Comparison of ENCODE assay signal across 12 mouse cellular contexts in genomic region chr3:51178158-51178557, GRCm38 (mm10). TPM values are rescaled to one million over a fixed set of nuclear protein-coding genes. Genes with fewer than 3 reads are reported as not detected.
A peak's percentile ranks its signal among the peaks of the same experiment; 100 is the strongest.
DNase-seq lines count a peak whose midpoint lies in the region; ATAC-seq and TF ChIP-seq lines count a peak whose summit lies in the region.
"Had no signal": no experiment of that assay in that cellular context is flagged by ENCODE, and none has a peak within 500 bp of the region (broad histone marks: within the 10 kb centered on the region; RNA-seq: fewer than 3 reads in every experiment).

No protein-coding gene starts in this region.

- no peaks in the 10 kb centered on the region; the same call in 1 of the 2 replicates for H3K27me3 ChIP-seq in cerebellum, adult 2 months (ENCODE audit: control insufficient read depth, insufficient read depth, low read length)
- no peaks in the 10 kb centered on the region for H3K27me3 ChIP-seq in hindbrain, embryonic 14.5 days (ENCODE audit: control insufficient read depth, insufficient read depth, low read length)
- H3K27me3 ChIP-seq in hindbrain, embryonic 12.5 days, result no peaks in the 10 kb centered on the region
- no peaks in the 10 kb centered on the region for H3K27me3 ChIP-seq in midbrain, embryonic 14.5 days (ENCODE audit: control insufficient read depth, insufficient read depth, low read length)
- H3K27me3 ChIP-seq in midbrain, embryonic 15.5 days (replicated peaks), result no peaks in the 10 kb centered on the region
- H3K27me3 ChIP-seq: forebrain, embryonic 13.5 days; neural tube, embryonic 15.5 days had no signal

- no peak overlapping the region for H3K27ac ChIP-seq in cerebellum, adult 2 months (ENCODE audit: insufficient read depth, low read length)
- H3K27ac ChIP-seq in hindbrain, embryonic 14.5 days, result no peak overlapping the region
- no peak overlapping the region for H3K27ac ChIP-seq in hindbrain, embryonic 12.5 days
- no peak overlapping the region for H3K27ac ChIP-seq in midbrain, embryonic 14.5 days (replicated peaks; ENCODE audit: low read depth, low read length)
- H3K27ac ChIP-seq in midbrain, embryonic 15.5 days, result no peak overlapping the region
- H3K27ac ChIP-seq: forebrain, embryonic 13.5 days; neural tube, embryonic 15.5 days had no signal

- H3K4me1 ChIP-seq in cerebellum, adult 2 months (ENCODE audit: control insufficient read depth, insufficient read depth, low read length), result no peaks in the 10 kb centered on the region
- no peaks in the 10 kb centered on the region for H3K4me1 ChIP-seq in hindbrain, embryonic 14.5 days (replicated peaks; ENCODE audit: control insufficient read depth, insufficient read depth, low read length)
- H3K4me1 ChIP-seq in hindbrain, embryonic 12.5 days, result no peaks in the 10 kb centered on the region
- H3K4me1 ChIP-seq in midbrain, embryonic 14.5 days (ENCODE audit: control insufficient read depth, insufficient read depth, low read length), result no peaks in the 10 kb centered on the region
- no peaks in the 10 kb centered on the region for H3K4me1 ChIP-seq in midbrain, embryonic 15.5 days
- H3K4me1 ChIP-seq: forebrain, embryonic 13.5 days had no signal

- no peak overlapping the region for H3K9ac ChIP-seq in hindbrain, embryonic 14.5 days
- no peak overlapping the region for H3K9ac ChIP-seq in hindbrain, embryonic 12.5 days
- no peak overlapping the region for H3K9ac ChIP-seq in midbrain, embryonic 14.5 days (replicated peaks; ENCODE audit: low read length)
- H3K9ac ChIP-seq in midbrain, embryonic 15.5 days, result no peak overlapping the region
- H3K9ac ChIP-seq: forebrain, embryonic 13.5 days; neural tube, embryonic 15.5 days had no signal

- peak; percentile 49 to 57 for DNase-seq in cerebellum, postnatal 10 days
- no peak for DNase-seq in cerebellum, adult 2 months
- peak; percentile 64 for DNase-seq in hindbrain, embryonic 14.5 days (ENCODE audit: low spot score)
- DNase-seq in midbrain, embryonic 14.5 days, result peak; percentile 64
- DNase-seq in retina, embryonic 14.5 days (ENCODE audit: low spot score), result peak; percentile 47
- DNase-seq in urinary bladder, adult 2 months (ENCODE audit: low spot score), result no peak
- DNase-seq: heart, postnatal 14 days; kidney, adult 18-20 months had no signal

- no peak for ATAC-seq in hindbrain, embryonic 14.5 days (ENCODE audit: low FRiP score)
- ATAC-seq in hindbrain, embryonic 12.5 days (ENCODE audit: low FRiP score), result no peak
- no peak for ATAC-seq in midbrain, embryonic 14.5 days (ENCODE audit: low FRiP score, low TSS enrichment)
- ATAC-seq in midbrain, embryonic 15.5 days (replicated peaks), result no peak
- ATAC-seq: forebrain, embryonic 13.5 days had no signal

- H3K4me3 ChIP-seq in cerebellum, adult 2 months (replicated peaks; ENCODE audit: insufficient read depth, low read depth, low read length), result no peak overlapping the region
- H3K4me3 ChIP-seq in hindbrain, embryonic 14.5 days (replicated peaks; ENCODE audit: low read length), result no peak overlapping the region
- no peak overlapping the region for H3K4me3 ChIP-seq in hindbrain, embryonic 12.5 days
- no peak overlapping the region for H3K4me3 ChIP-seq in midbrain, embryonic 14.5 days (replicated peaks; ENCODE audit: low read depth, low read length)
- H3K4me3 ChIP-seq in midbrain, embryonic 15.5 days, result no peak overlapping the region
- H3K4me3 ChIP-seq: forebrain, embryonic 13.5 days; neural tube, embryonic 15.5 days had no signal

- no peaks in the 10 kb centered on the region for H3K9me3 ChIP-seq in hindbrain, embryonic 14.5 days (ENCODE audit: control insufficient read depth, low read length)
- H3K9me3 ChIP-seq in hindbrain, embryonic 12.5 days (replicated peaks), result no peaks in the 10 kb centered on the region
- no peaks in the 10 kb centered on the region for H3K9me3 ChIP-seq in midbrain, embryonic 14.5 days (ENCODE audit: control insufficient read depth, low read length)
- H3K9me3 ChIP-seq in midbrain, embryonic 15.5 days, result no peaks in the 10 kb centered on the region
- H3K9me3 ChIP-seq: forebrain, embryonic 13.5 days; neural tube, embryonic 15.5 days had no signal

- H3K4me2 ChIP-seq in hindbrain, embryonic 14.5 days (replicated peaks), result no peak overlapping the region
- no peak overlapping the region for H3K4me2 ChIP-seq in hindbrain, embryonic 12.5 days (replicated peaks)
- H3K4me2 ChIP-seq in midbrain, embryonic 14.5 days (ENCODE audit: low read length), result no peak overlapping the region
- no peak overlapping the region for H3K4me2 ChIP-seq in midbrain, embryonic 15.5 days
- H3K4me2 ChIP-seq: forebrain, embryonic 13.5 days; neural tube, embryonic 15.5 days had no signal

- TF ChIP-seq CTCF in cerebellum, adult 2 months (IDR thresholded peaks at IDR 0.05; ENCODE audit: borderline replicate concordance, insufficient read depth, low read depth, low read length), result no peak

- 32% methylated on average over 10 of the region's 10 CpGs for WGBS in cerebellum, adult 2 months
- WGBS in hindbrain, embryonic 14.5 days, result 40% methylated on average over 10 of the region's 10 CpGs
- WGBS in hindbrain, embryonic 12.5 days, result 43% methylated on average over 10 of the region's 10 CpGs
- WGBS in midbrain, embryonic 14.5 days, result 45% methylated on average over 10 of the region's 10 CpGs
- WGBS in midbrain, embryonic 15.5 days, result 40% methylated on average over 10 of the region's 10 CpGs

- TF ChIP-seq POLR2A in cerebellum, adult 2 months (IDR thresholded peaks at IDR 0.05; ENCODE audit: borderline replicate concordance, insufficient read depth, low read length), result no peak

- H3K36me3 ChIP-seq in hindbrain, embryonic 14.5 days (replicated peaks; ENCODE audit: control insufficient read depth, insufficient read depth), result no peaks in the 10 kb centered on the region
- no peaks in the 10 kb centered on the region for H3K36me3 ChIP-seq in hindbrain, embryonic 12.5 days
- H3K36me3 ChIP-seq in midbrain, embryonic 14.5 days (ENCODE audit: control insufficient read depth, insufficient read depth, low read length), result no peaks in the 10 kb centered on the region
- no peaks in the 10 kb centered on the region for H3K36me3 ChIP-seq in midbrain, embryonic 15.5 days (replicated peaks)
- H3K36me3 ChIP-seq: neural tube, embryonic 15.5 days had no signal

RNA-seq across cellular contexts. Expression of gene Noct, which starts 46.1 kb away (rescaled TPM):
- polyA plus RNA-seq in cerebellum, adult 2 months (2012; rRNA removed), result 27.8 and 31.3 TPM in 2 replicates
- polyA plus RNA-seq in hindbrain, embryonic 14.5 days (2014; fragmentation: Nextera tagmentation; extraction: Ambion mirVana), result 38.3 and 39.4 TPM in 2 replicates
- 18.5 and 19.3 TPM in 2 replicates for polyA plus RNA-seq in hindbrain, embryonic 12.5 days (2016; fragmentation: Nextera tagmentation; extraction: Ambion mirVana)
- 27.9 and 31.7 TPM in 2 replicates for polyA plus RNA-seq in midbrain, embryonic 14.5 days (2014; fragmentation: Nextera tagmentation; extraction: Ambion mirVana)
- 30.9 and 31.7 TPM in 2 replicates for polyA plus RNA-seq in midbrain, embryonic 15.5 days (2015; fragmentation: Nextera tagmentation; extraction: Ambion mirVana)
- 10.7 and 12.5 TPM in 2 replicates for polyA plus RNA-seq in urinary bladder, adult 2 months (2012; rRNA removed)

Comparison
In these comparisons a context has a peak if more than half of its experiments do, and no peak if none do; other contexts are left out.
1. DNase-seq: peak in cerebellum, postnatal 10 days (2 of 2), hindbrain, embryonic 14.5 days (single experiment), midbrain, embryonic 14.5 days (single experiment) and retina, embryonic 14.5 days (single experiment); none in cerebellum, adult 2 months (0 of 2) and urinary bladder, adult 2 months (single experiment).